Mouse (Mus musculus): ENCODE results near the gene Brinp2. TPM values are rescaled to one million over a fixed set of nuclear protein-coding genes. Genes with fewer than 3 reads are reported as not detected.

The Brinp2 gene
- polyA plus RNA-seq (2012; rRNA removed): 20.5 and 25.2 TPM in 2 replicates

DNA sequence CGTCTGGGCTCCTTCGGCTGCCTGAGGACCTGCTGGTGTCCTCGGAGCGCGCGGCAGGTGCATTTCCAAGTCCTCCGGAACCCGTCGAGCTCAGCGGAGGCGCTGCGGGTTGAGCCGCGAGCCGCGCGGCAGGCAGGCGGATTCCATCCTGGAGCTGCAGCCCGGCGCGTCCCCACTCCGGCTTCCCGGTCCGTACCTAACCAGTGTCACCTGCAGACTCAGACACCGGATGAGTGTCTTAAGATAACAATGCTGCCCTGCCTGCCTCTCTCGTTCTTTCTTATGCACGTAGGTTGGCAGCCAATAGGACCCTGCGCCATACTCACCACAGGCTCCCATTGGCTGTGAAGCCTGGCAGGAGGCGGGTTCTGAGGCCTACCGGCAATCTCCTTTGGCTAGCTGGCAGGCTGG is at the start of gene Brinp2:
Gene Brinp2, minus strand, starts transcription at position 276 of the 411 bp plus-strand sequence.

DNA sequence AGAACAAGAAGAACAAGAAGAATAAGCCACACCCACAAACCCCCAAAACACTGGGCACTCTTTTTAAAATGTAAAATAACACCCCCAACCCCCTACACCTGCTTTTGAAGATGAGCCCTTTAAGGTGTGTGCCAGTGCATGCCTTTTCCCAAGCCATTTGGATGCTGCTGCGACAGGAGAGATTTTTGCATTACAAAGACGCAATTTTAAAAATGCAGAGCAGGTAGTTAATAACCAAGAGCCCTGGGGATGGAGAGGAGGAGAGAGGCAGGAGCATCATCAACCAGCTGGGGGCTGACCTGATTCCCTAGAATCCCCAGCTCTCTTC is 5.8 kb upstream of the Brinp2 start, which contains the start of gene Astn1:
Gene Astn1, plus strand, starts transcription at position 310 of the 328 bp plus-strand sequence.

Other genes starting within 250 kb of the Brinp2 start
- 43.2 and 45.8 TPM in 2 replicates for gene Astn1, start 5.9 kb upstream of the Brinp2 start, polyA plus RNA-seq (2012; rRNA removed)

Measured in central nervous system, embryonic 14 days (tissue).